Mouse (Mus musculus): Measurements from ENCODE around the gene Tmem260. TPM values are rescaled to one million over a fixed set of nuclear protein-coding genes. Genes with fewer than 3 reads are reported as not detected.
A peak's percentile ranks its signal among the peaks of the same experiment; 100 is the strongest.

Tmem260 gene
- total and polyA plus RNA-seq, 3 experiments, result 4.6 to 9.0 (median 5.2) TPM

DNA sequence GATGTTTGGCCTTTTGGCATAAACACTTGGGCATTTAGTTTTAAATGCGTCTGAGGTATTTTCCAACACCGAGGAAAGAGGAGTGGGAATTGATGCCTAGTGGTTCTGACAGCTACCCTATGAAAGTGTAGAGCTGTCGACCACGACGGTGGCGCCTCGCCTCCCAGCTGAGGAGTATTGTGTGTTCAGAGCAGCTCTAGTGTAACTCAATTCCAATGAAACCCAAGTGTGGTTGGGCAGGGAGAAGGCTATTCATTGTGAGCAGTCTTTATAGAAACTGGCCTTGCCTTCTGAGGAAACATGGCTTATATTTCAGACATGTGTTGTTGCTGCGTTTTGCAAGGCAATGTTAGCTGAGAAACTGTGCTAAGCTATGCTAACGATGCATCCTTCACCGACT, 99.2 kb downstream of the Tmem260 start:
- H3K4me3 ChIP-seq (replicated peaks in 1 of 3; ENCODE audit: low read depth in 2 of 3, low read length in 2 of 3, poor library complexity in 1 of 3), result no peak overlapping the region
- dilution Hi-C loops (cut with MboI; ENCODE audit: extremely low pct_ligation_motif_present, extremely low pct_unique_long_range_greater_than_20kb, low sequenced_read_pairs), result no loop called here
- DNase-seq (ENCODE audit: extremely low read depth), result no peak
- H3K36me3 ChIP-seq (replicated peaks in 1 of 2; ENCODE audit: control insufficient read depth in 1 of 2, insufficient read depth in 1 of 2, low read length in 1 of 2), result no peaks in the 10 kb centered on the region
- H3K4me2 ChIP-seq (ENCODE audit: insufficient read depth, low read depth, poor library complexity, severe bottlenecking), result no peak overlapping the region
- no peak overlapping the region for H3K27ac ChIP-seq (ENCODE audit: insufficient read depth, low read depth)
- H3K27me3 ChIP-seq (replicated peaks), result no peaks in the 10 kb centered on the region
- H3K79me2 ChIP-seq (replicated peaks; ENCODE audit: control insufficient read depth, extremely low read depth, insufficient read depth, poor library complexity, severe bottlenecking), result no peaks in the 10 kb centered on the region
- H3K9ac ChIP-seq (ENCODE audit: insufficient read depth, low read depth), result no peak overlapping the region
- in situ Hi-C loops (cut with MboI; ENCODE audit: low pct_ligation_motif_present, low pct_unique_long_range_greater_than_20kb, low sequenced_read_pairs), result no loop called here
- no peaks in the 10 kb centered on the region for H3K9me3 ChIP-seq (replicated peaks; ENCODE audit: low read length)
- H3K4me1 ChIP-seq (ENCODE audit: control insufficient read depth in 1 of 2, insufficient read depth in 2 of 2), result peaks cover 0 to 4% of the 10 kb centered on the region in 2 experiments; a peak in 1 of 4 replicates
- TF ChIP-seq POLR2AphosphoS2 (IDR thresholded peaks at IDR 0.05; ENCODE audit: low read depth, low read length), result no peak
- no peak for TF ChIP-seq ZMIZ1 (IDR thresholded peaks at IDR 0.05; ENCODE audit: low read depth, low read length)

DNA sequence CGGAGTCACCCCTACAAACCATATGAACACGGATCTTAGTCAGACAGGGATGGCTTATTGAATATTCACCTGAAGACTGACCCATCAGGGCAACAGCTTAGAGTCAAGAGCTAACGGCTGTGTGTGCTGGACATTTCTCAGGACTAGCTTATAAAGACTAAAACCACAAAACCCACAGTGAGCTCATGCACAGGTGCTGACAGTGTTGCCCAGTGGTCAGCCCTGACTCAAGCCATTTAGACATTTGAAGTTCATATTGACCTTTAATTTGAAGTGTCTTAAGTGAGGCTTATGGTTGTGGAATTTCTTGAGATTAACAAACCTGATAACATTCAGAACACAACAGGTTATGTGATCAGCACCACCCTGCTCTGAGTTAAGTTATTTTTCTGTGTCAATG, 100.1 kb downstream of the Tmem260 start:
- Histone ChIP-seq H3K36me3 (replicated peaks in 1 of 2; ENCODE audit: control insufficient read depth in 1 of 2, insufficient read depth in 1 of 2, low read length in 1 of 2) (no peaks in the 10 kb centered on the region), H3K4me3 (replicated peaks in 1 of 3; ENCODE audit: low read depth in 2 of 3, low read length in 2 of 3, poor library complexity in 1 of 3) (no peak overlapping the region), H3K9ac (ENCODE audit: insufficient read depth, low read depth) (no peak overlapping the region), H3K27ac (ENCODE audit: insufficient read depth, low read depth) (no peak overlapping the region), H3K4me2 (ENCODE audit: insufficient read depth, low read depth, poor library complexity, severe bottlenecking) (no peak overlapping the region), H3K27me3 (replicated peaks) (no peaks in the 10 kb centered on the region), H3K4me1 (ENCODE audit: control insufficient read depth in 1 of 2, insufficient read depth in 2 of 2) (peaks cover 0 to 4% of the 10 kb centered on the region in 2 experiments; a peak in 1 of 4 replicates), H3K9me3 (replicated peaks; ENCODE audit: low read length) (no peaks in the 10 kb centered on the region), H3K79me2 (replicated peaks; ENCODE audit: control insufficient read depth, extremely low read depth, insufficient read depth, poor library complexity, severe bottlenecking) (no peaks in the 10 kb centered on the region)
- no peak for TF ChIP-seq ZMIZ1 (IDR thresholded peaks at IDR 0.05; ENCODE audit: low read depth, low read length)
- TF ChIP-seq TCF12 (IDR thresholded peaks at IDR 0.05; ENCODE audit: low read depth, low read length), result peak; percentile 12; the same call in 1 of the 2 replicates
- TF ChIP-seq E2F4 (IDR thresholded peaks at IDR 0.05; ENCODE audit: insufficient replicate concordance, low read depth, low read length), result no peak
- no peak for DNase-seq (ENCODE audit: extremely low read depth)
- dilution Hi-C loops (cut with MboI; ENCODE audit: extremely low pct_ligation_motif_present, extremely low pct_unique_long_range_greater_than_20kb, low sequenced_read_pairs) (no loop called here), in situ Hi-C loops (cut with MboI; ENCODE audit: low pct_ligation_motif_present, low pct_unique_long_range_greater_than_20kb, low sequenced_read_pairs) (no loop called here)

DNA sequence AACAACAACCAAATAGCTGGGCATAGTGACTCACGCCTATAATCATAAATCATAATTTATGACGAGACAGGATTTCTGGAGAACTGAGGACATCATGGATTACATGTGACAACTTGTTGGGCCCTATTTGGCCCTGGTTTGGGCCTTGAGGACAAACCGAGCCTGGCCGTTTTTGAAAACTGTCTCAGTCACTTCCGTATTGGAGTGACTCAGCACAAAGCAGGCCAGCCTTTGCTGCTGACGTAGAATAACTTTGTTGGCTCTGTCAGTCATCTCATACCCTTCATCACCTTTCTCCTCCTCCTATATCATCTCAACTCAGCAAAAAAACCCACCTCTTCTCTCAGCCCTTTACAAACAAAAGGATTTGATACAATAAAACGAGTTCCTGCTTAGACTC, 103.8 kb downstream of the Tmem260 start:
- no peaks in the 10 kb centered on the region for H3K27me3 ChIP-seq (replicated peaks)
- no peaks in the 10 kb centered on the region for H3K36me3 ChIP-seq (replicated peaks in 1 of 2; ENCODE audit: control insufficient read depth in 1 of 2, insufficient read depth in 1 of 2, low read length in 1 of 2)
- H3K79me2 ChIP-seq (replicated peaks; ENCODE audit: control insufficient read depth, extremely low read depth, insufficient read depth, poor library complexity, severe bottlenecking), result no peaks in the 10 kb centered on the region
- no peak overlapping the region for H3K4me2 ChIP-seq (ENCODE audit: insufficient read depth, low read depth, poor library complexity, severe bottlenecking)
- H3K9me3 ChIP-seq (replicated peaks; ENCODE audit: low read length), result no peaks in the 10 kb centered on the region
- in situ Hi-C loops (cut with MboI; ENCODE audit: low pct_ligation_motif_present, low pct_unique_long_range_greater_than_20kb, low sequenced_read_pairs) (loop anchor here (25.0 kb wide), 1 partner anchor 438 kb away; no protein-coding TSS in a partner anchor), dilution Hi-C loops (cut with MboI; ENCODE audit: extremely low pct_ligation_motif_present, extremely low pct_unique_long_range_greater_than_20kb, low sequenced_read_pairs) (no loop called here)
- no peak overlapping the region for H3K27ac ChIP-seq (ENCODE audit: insufficient read depth, low read depth)
- no peak overlapping the region for H3K9ac ChIP-seq (ENCODE audit: insufficient read depth, low read depth)
- TF ChIP-seq ZKSCAN1 (IDR thresholded peaks at IDR 0.05; ENCODE audit: borderline replicate concordance, low read depth, low read length) (no peak), KAT2A (IDR thresholded peaks at IDR 0.05; ENCODE audit: insufficient replicate concordance, low read length) (no peak), ETS1 (conservative IDR thresholded peaks at IDR 0.05; ENCODE audit: low read depth, low read length) (no peak), NELFE (IDR thresholded peaks at IDR 0.05; ENCODE audit: low read depth, low read length) (no peak), CTCF (conservative IDR thresholded peaks at IDR 0.05 in 1 of 2, IDR thresholded peaks at IDR 0.05 in 1 of 2; ENCODE audit: low read depth in 2 of 2, low read length in 2 of 2) (no peak), USF1 (IDR thresholded peaks at IDR 0.05; ENCODE audit: low read depth, low read length) (no peak), POLR2AphosphoS2 (IDR thresholded peaks at IDR 0.05; ENCODE audit: low read depth, low read length) (no peak), BHLHE40 (IDR thresholded peaks at IDR 0.05; ENCODE audit: low read depth, low read length) (no peak), SIN3A (IDR thresholded peaks at IDR 0.05; ENCODE audit: low read length) (no peak), EP300 (IDR thresholded peaks at IDR 0.05; ENCODE audit: low read length) (no peak), CHD2 (IDR thresholded peaks at IDR 0.05; ENCODE audit: low read length) (no peak), JUN (IDR thresholded peaks at IDR 0.05; ENCODE audit: insufficient read depth, low read depth, low read length) (no peak), TCF12 (IDR thresholded peaks at IDR 0.05; ENCODE audit: low read depth, low read length) (no peak), NRF1 (IDR thresholded peaks at IDR 0.05; ENCODE audit: low read depth, low read length) (no peak), HCFC1 (IDR thresholded peaks at IDR 0.05; ENCODE audit: low read depth, low read length) (no peak), MEF2A (IDR thresholded peaks at IDR 0.05; ENCODE audit: borderline replicate concordance, low read depth, low read length) (no peak), MAX (IDR thresholded peaks at IDR 0.05; ENCODE audit: low read length) (no peak), E2F4 (IDR thresholded peaks at IDR 0.05; ENCODE audit: insufficient replicate concordance, low read depth, low read length) (no peak)
- peaks cover 0 to 4% of the 10 kb centered on the region in 2 experiments; a peak in 2 of 4 replicates for H3K4me1 ChIP-seq (ENCODE audit: control insufficient read depth in 1 of 2, insufficient read depth in 2 of 2)
- no peak for DNase-seq (ENCODE audit: extremely low read depth)
- no peak overlapping the region for H3K4me3 ChIP-seq (replicated peaks in 1 of 3; ENCODE audit: low read depth in 2 of 3, low read length in 2 of 3, poor library complexity in 1 of 3)

All from CH12.LX (cell line).